Mouse (Mus musculus) liver (tissue): ENCODE measurements around the gene Podnl1.

Experiments used
- DNase-seq: peaks from one replicate; pipeline ENCODE4 v3.0.0-alpha.2; 2020; ENCODE audit warnings: mixed read lengths

Gene Podnl1

DNA sequence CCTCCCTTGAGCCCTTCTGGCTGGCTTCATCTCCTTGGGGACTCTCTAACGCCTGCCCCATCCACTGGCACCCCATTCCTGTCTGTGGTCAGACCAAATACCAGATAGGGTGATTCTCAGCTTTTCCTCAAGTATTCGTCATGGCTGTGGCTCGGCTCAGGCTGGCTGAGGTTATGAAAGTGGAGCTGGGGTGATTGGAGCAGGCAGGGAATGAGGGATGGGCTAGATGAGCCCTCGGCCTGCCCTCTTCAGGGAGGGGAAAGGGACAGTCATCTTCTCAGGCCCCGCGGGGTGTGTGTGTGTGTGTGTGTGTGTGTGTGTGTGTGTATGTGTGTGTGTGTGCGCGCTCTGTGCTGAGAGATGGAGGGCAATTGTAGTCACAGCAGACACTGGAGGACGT is at the start of gene Podnl1:
Gene Podnl1 (plus strand): TSS at position 334 of the 400 bp plus-strand sequence.
- DNase-seq, result no peak

DNA sequence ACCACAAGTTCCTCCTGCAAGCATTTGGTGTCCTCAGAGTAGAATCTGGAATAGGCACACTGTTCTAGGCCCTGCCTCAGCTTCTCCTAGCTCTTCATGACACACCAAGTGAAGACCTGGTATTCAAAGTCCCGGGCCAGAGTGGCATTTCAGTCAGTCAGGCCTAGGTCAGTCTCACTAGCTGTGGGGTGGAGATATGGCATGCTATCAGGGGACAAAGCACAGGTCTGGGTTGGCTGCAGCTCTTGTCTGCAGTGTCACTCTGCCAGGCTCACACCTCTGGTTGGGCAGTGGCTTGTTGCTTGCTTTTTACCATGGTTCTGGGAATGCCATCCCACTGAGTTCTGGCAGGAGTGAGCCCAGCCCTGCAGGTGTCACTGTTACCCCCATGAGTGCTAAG is 49.4 kb upstream of the Podnl1 start:
- no peak for DNase-seq

DNA sequence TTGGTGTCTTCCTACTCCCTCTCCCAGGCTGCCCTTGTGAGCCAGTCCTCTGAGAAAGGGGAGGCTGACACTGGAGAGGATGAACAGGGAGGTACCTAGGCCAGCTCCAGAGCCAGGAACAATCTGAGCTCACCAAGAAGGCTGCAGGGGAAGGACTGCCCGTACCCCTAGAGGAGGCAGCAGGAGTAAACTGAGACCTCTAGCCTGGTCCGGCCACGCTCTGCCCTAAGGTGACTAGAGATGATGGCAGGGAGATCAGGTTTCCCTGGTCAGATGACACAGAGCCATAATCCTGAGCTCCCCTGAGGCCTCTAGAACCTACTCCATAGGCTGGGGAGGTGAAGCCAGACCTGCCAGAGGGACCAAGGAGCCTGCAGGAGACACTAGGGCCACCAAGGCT is 48.9 kb upstream of the Podnl1 start:
- DNase-seq, result no peak

DNA sequence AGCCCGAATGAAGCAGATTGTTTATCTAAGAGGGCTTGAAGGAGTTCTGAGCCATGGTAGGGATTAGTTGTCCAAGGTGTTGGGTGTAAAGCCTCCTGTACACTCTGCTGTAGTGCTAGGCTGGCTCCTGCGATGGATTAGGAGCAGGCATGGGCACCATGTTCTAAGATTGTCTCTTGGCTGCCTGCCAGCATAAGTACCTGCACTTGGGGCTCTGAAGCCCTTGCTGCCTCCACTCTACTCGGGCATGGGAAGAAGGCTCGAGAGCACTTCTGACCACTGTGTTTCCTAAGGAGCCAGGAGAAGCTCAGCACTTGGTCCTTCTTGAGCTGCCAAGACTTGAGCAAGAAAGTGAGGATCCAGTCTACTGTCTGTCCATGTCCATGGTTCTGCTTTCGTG is 46.6 kb upstream of the Podnl1 start:
- DNase-seq, result no peak

DNA sequence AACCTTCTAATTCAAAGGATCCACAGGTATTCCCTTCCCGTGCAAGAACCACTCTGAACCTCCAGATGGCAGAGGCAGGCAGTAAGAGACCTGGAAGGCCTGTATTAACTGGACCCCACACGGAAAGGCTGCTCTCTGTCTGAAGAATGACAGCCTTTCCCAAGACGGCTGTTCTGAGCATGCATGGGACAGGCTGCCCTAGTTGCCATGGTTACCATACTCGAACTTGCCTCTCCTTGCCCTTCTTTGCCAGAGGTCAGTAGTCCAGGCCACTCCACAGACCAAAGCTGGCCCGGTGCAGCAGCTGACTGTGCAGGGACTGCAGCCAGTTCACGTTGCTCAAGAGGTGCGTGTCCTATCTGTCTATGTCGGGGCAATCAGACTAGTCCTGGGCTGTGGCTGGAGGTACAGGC is 42.0 kb upstream of the Podnl1 start:
- DNase-seq, result peak; percentile 30

DNA sequence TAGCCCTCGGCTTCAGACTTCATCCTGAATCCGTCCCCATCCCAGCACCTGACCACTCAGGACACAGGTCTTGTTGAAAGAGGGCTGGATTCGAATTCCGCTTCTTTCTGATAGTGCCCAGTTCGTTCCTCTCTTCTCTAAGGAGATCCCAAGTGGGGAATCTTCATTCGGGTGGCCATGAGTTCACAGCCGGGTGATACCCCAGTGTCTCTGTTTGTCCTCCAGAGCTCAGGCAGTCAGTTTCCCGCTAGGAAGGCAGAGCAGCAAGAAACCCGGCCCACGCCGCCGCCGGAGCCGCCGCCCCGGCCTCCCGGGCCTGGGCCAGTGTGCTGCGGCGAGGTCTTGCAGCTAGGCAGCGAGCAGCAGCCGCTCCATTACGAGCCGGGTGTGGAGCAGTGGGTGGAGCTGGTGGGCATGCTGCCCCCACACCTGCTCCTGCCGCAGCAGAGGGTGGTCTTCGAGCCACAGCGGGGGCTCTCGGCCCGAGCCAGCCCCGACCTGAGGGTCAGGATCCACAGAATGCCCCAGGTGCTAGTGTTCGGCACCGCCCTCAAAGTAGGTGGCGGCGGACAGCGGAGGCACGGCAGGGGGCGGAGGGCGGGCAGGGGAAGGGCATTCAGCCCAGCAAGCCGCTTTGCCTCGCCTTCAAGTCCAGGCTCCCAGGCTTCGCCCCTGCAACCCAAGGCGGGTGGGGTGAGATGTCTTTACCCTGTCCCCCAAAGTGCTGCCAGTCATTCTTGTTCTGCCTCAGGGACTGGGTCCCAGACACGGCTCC is 41.3 kb upstream of the Podnl1 start:
- DNase-seq, result no peak

DNA sequence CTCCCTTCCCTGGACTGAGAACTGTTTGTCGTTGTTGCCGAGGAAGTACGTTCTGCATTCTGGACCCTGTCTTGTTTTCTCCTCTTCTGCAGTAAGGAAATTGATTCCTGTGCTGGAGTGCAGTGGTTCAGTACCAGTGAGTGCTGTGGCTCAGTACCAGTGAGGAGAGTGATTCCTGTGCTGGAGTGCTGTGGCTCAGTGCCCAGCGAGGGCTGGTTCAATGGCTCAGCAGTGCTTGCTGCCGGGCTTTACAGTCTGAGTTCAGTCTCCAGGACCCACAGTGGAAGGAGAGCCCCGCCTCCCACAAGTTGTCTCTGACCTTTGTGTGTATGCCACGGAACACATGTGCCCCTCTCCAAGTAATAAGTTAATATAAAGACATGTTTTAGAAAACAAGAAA is 38.6 kb upstream of the Podnl1 start:
- DNase-seq, result no peak

DNA sequence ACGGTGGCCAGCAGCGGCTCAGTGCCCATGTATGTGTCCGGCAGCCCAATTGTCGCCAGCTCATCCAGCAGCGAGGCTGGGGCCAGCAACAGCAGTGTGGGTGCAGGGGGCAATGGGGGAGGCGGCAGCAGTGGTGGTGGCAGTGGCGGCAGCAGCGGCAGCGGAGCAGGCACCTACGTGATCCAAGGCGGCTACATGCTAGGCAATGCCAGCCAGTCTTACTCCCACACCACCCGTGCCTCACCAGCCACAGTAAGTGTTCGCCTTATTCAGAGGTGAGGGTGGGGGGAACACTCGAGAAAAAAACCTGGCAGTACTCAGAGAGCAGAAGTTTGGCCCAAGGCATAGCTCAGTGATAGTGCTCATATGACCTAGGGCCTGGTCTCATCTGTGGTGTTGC is 38.0 kb upstream of the Podnl1 start:
- no peak for DNase-seq

DNA sequence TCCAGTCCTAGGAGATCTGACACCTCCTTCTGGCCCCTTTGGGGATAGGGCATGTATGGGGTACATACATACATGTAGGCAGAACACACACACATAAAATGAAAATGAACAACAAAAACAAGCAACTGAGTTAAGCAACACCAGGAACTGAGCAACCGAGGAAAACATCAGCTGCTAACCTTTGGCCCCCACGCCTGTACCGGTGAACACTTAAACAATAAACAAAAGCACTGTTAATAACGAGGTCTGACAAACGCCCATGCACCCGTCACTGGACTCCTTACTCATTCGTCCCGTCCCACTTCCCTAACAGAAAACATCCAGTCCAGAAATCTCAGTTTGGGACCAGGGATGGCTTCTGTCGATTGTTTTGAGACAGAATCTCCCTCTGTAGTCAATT is 36.5 kb upstream of the Podnl1 start:
- no peak for DNase-seq

DNA sequence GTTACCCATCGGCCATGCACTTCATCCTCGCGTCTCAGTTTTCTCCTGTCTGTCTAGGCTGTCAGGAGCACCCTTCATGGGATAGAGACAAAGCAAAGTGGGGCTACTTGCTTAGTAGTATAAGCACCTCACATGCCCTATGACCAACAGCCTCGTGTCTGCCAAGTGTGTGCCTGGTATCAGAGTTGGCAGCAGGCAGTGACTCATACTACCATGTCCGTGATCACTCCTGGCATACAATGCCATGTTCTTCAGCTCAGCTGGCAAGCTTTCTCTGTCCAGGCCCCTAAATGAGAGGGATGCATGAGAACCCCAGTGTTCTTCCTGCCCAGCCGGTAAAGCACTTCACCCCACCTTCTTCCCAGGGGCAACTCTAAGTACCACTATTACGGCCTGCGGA is 35.2 kb upstream of the Podnl1 start:
- DNase-seq, result no peak

DNA sequence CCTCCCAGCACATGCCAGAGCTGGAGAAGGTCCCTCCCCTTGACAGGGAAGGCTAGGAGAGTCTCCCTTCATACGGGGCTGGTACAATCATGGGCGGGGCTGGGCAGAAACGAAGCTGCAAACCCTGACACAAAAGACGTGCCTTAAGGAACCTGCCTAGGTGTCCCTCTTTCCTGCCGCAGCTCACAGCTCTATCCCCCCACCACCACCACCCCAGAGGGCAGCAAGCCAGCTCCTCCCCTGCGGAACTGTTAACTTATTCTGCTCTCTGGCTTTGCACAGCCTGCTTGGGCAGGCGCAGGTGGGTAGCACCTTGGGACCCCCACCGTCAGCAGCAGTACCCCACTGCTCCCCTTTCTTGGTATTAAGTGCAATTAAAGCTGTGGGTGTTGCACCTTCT is 29.7 kb upstream of the Podnl1 start:
- DNase-seq, result no peak

DNA sequence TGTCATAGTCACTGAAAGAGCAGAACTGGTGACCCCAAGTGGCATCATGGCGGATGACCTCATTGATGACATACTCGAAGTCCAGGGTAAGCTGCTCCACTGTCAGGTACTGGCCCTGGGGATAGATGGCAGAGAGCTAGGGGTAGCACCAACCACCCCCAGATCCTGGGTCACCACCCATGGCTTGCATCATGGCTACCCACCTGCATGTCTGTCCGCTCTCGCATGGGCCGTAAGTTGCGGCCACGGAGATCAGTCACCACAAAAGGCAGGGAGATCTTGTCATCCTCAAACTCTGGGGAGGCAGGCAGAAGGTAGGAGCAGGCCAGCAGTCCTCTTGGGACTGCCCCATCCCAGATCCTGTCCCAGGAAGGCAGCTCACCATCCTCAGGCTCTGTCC is 27.4 kb upstream of the Podnl1 start:
- DNase-seq, result no peak

DNA sequence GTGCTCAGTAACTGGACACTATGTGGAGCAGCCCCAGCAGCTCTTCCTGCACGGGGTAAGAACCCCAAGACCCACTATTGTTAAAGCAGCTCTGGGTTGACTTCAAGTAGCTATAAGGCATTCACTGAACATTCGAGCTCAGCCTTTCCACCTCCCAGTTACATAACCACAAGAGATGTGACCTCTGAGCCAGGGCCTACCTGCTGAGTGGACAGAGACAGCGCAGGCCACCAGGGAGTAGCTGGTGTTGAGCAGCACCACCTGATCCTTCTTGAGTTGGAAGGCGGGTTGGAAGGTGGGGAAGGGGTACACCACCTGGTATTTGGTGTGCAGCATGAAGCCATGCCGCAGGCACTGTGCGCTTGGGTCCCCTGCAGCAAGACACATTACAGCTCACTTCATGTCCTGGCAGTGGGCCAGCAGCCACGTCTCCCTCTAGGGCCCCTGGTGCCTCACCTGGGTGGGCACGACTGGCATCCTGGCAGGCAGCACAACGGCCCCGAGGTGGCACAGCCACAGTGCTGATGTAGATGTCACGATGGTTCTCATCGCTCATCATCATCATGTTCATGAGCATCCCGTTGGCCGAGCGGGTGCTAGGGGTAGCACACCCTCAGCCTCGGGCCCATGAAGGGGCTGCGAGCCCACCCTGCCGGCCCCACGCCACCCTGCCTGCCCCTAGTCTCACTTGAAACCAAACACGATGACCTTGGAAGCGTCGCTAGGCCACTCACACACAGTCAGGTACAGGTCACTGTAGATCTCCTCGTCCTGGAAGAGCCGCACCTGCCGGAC is 24.1 kb upstream of the Podnl1 start:
- DNase-seq, result no peak

DNA sequence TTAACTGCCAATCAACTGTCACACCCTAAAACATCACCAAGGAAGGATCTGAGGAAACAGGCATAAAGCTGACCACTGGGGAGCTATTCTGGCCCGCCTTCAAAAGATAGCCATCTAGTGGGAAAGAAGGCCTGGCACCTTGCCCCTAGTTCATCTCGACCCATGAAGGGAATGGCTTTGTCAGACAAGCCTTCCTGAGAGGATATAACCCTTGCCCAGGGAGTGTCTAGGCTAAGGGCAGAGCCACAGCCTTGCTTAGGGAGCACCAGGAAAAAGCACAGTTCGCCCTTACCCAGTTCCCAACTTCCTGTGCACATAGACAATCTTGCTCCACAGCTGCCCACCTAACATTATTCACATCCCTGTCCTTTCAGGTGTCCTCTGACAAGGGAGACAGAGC is 22.2 kb upstream of the Podnl1 start:
- no peak for DNase-seq

DNA sequence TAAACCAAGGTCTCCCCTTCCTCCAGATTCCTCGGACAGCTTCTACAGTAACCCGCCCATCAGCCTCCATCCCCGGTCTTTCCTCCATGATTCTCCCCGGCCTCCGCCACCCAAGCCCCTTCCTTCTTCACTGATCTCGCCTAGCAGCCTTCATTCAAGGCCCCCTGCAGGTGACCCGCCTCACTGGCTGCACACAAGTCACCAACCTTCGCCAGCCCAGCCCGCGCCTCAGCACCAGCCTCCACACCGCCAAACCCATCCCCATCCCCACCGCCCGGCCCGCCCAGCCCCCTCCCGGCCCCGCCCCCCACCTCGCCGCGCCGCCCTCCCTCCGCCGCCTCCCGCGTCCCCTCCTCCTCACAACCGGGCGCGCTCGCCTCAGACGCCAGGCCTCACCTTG is 21.6 kb upstream of the Podnl1 start:
- DNase-seq, result peak; percentile 83

DNA sequence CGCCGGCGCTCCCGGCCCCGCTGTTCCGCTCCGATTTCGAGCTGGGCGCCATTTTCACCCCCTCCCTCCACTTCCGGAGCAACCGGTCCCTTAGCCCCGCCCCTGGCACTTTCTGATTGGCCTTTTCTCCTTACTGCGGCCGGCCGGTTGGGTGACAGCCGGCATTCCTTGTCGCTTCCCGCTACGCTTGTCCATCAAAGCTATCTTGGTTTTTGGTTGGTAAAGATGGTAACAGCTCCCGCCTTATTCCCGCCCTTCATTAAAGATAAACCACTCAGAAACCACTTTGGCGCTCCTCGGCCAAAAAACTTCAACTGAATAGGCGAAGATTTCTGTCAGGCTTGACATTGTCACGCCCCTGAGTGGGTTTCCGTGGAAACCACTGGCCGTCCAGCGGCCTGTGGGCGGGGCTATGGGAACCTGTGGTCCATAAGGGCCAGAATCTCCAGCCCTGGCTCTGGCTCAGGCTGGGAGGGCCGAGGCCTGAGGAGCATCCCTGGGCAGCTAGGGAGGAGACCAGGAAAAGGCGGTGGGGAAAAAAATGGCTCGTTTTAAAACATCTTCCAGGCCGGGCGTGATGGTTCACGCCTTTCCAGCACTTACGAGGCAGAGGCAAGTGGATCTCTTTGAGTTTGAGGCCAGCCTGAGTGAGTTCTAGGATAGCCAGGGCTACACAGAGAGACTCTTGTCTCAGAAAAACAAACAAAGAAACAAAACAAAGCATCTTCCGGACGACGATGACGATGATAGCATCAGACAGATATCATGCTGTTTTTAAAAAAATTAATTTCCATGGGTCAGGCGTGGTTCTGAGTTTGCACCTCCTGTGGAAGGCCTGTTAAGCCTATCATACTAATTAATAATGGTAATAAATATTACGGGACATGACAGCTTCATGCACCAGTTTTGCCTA is 20.8 kb upstream of the Podnl1 start, which contains the start of gene Dcaf15:
Gene Dcaf15 (minus strand): TSS at position 72 of the 913 bp plus-strand sequence.
- peak; percentile 98 for DNase-seq

DNA sequence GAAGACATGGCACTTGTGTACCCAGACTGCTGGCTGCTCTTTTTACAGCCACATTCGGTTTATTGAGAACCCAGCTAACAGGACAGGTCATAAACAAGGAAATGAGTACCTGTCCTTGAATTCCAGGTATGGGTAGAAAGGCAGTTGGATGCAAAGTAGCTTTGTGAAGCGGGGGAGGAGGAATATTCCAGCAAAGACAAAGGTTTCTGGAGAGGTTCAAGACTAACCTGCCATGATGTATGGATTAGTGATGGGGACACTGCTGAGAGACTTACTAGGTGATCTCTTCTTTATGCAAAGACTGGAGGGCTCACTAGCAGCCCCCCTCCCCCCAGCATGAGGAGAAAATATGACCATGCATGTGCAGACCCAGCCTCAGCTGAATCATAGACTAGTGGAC is 20.1 kb upstream of the Podnl1 start:
- no peak for DNase-seq

DNA sequence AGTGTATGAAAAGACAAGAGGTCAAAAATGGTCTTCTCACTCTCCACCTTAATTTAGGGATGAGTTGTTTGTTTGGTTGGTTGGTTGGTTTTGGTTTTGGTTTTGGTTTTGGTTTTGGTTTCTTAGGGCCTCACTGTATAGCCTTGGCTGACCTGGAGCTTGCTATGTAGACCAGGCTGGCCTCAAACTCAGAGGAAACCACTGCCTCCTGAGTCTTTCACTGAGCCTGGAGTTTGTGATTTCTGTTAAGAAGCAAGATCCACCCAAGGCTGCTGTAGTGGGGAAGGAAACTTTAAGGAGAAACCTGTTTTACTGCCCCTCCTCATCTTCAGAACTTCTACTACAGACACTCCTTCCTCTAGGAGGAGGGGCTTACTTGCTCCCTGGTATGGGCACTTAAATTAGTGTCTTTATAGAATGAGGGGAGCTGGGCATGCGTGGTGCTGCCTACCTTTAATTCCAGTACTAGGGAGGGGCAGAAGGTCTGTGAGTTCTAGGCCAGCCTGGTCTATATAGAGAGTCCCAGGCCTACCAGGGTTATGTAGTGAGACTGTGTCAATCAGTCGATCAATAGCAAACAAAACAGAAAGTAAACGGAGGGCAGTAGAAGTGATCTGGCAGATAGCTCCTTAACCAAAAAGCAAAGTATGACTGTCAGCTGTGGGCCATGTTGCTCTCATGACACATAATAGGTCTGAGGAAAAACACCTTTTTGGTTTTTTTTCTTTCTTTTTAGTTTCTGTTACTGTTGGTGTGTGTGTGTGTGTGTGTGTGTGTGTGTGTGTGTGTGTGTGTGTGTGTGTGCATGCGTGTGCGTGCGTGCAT is 19.4 kb upstream of the Podnl1 start:
- DNase-seq, result no peak

DNA sequence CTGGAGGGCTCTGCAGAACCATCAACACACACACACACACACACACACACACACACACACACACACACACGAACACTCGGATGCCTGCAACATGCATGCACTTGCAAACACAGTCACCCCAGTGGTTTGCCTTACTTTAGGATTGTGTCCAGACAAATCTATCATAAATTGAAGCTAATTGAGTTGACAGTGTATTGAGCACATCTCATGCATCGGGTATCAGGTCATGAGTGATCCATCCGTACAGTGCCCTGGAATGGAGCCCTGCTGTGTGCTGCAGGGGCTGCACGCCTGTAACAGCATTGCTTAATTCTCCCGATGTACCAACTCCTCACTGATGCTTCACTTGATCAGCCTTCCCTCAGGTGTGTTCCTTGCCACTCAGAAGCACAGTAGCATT is 10.1 kb upstream of the Podnl1 start:
- no peak for DNase-seq

DNA sequence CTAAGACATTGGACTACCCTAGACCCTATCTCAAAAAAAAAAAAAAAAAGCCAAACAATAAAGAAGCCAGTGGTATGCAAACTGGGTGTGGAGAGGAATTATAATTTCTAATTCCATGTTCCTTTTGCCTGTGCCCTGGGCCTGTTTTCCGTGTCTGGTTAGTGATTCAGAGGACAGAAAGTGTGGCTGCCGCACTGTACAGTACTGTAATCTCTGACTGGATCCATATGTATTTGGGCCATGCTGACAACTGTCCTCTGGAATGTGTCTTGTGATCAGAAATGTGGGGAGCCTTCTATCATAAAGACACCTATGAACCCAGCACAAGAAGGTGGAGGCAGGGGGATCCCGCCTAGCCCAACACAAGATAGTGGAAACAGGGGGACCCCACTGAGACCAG is 3.6 kb upstream of the Podnl1 start:
- DNase-seq, result no peak

DNA sequence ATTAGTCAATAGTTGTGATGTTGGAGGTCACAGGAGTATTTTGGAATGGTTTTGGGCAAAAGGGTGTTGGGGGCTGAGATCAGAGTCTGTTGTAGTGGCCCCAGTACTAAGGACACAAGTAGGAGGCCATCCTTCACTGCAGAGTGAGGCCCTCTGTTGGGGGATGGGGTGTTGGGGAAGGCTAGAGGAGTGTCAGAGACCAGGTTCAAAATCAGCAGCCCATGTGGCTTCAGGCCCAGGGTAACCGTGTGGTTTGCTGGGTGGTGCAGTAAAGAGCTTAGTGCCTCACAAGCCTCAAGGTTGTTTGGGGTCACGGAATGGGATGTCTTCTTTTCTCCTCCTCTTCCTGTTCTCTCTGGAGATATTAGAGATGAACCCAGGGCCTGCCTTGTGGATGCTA is 953 bp downstream of the Podnl1 start:
- no peak for DNase-seq

DNA sequence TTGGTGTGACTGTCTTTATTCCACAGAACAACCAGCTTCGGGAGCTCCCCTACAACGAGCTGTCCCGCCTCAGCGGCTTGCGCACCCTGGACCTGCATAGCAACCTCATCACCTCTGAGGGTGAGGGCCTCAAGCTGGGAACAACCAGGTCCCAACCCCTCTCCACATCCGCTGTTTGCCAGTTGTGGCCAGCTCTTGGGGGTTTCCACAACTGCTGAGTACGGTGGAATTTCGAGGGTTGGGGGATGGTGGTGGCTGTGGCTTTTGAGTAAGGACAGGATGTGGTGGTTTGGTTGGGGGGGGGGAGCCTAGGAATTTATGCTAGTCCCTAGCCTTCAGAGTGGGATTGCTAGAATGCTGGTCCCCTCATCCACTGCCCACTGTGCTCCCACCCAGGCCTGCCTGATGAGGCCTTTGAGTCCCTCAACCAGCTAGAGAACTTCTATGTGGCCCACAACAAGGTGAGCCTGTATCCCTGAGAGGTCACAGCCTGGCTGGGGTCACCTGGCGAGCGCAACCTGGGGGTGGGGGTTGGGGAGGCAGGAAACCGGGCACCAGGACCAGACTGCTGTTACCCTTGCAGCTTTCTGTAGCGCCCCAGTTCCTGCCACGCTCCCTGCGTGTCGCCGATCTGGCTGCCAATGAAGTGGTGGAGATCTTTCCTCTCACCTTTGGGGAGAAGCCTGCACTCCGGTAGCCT is 1.6 kb downstream of the Podnl1 start:
- no peak for DNase-seq
